Mouse (Mus musculus): ENCODE measurements around the gene Arhgap45. TPM values are rescaled to one million over a fixed set of nuclear protein-coding genes. Genes with fewer than 3 reads are reported as not detected.

Arhgap45 gene
- total and polyA plus RNA-seq, 2 experiments from 2014 or later, result 1.6 to 1.7 TPM

- Histone ChIP-seq H3K36me3 (ENCODE audit: insufficient read depth, low read length) (peaks cover 15% of the 10 kb centered on the region), H3K9ac (replicated peaks; ENCODE audit: low read length, poor library complexity, severe bottlenecking) (no peak overlapping the region), H3K27ac (ENCODE audit: low read depth, low read length) (no peak overlapping the region), H3K4me1 (ENCODE audit: insufficient read depth, low read length) (no peaks in the 10 kb centered on the region), H3K27me3 (ENCODE audit: insufficient read depth, low read length) (no peaks in the 10 kb centered on the region), H3K9me3 (ENCODE audit: low read length) (no peaks in the 10 kb centered on the region), H3K4me2 (ENCODE audit: low read depth, low read length, poor library complexity, severe bottlenecking) (no peak overlapping the region), H3K4me3 (ENCODE audit: low read depth, low read length) (no peak overlapping the region)
- ATAC-seq (ENCODE audit: low FRiP score) (no peak), DNase-seq (ENCODE audit: low spot score) (no peak)
- 84% methylated on average over 20 of the region's 20 CpGs for WGBS
- no peak for TF ChIP-seq CTCF (IDR thresholded peaks at IDR 0.05)
These were observed 56.4 kb downstream of the Arhgap45 start for GRCm38 (mm10) chr10:80072623-80073489.

- H3K9me3 ChIP-seq (ENCODE audit: low read length), result no peaks in the 10 kb centered on the region
- no peak overlapping the region for H3K27ac ChIP-seq (ENCODE audit: low read depth, low read length)
- peak; percentile 28 for DNase-seq (ENCODE audit: low spot score)
- 23% methylated on average over 28 of the region's 28 CpGs for WGBS
- H3K9ac ChIP-seq (replicated peaks; ENCODE audit: low read length, poor library complexity, severe bottlenecking), result no peak overlapping the region
- no peaks in the 10 kb centered on the region for H3K27me3 ChIP-seq (ENCODE audit: insufficient read depth, low read length)
- H3K4me2 ChIP-seq (ENCODE audit: low read depth, low read length, poor library complexity, severe bottlenecking), result no peak overlapping the region
- peaks cover 20% of the 10 kb centered on the region for H3K36me3 ChIP-seq (ENCODE audit: insufficient read depth, low read length)
- peak; percentile 29 for TF ChIP-seq CTCF (IDR thresholded peaks at IDR 0.05)
- H3K4me3 ChIP-seq (ENCODE audit: low read depth, low read length), result no peak overlapping the region
- no peaks in the 10 kb centered on the region for H3K4me1 ChIP-seq (ENCODE audit: insufficient read depth, low read length)
- no peak for ATAC-seq (ENCODE audit: low FRiP score)
These were observed 58.6 kb downstream of the Arhgap45 start for GRCm38 (mm10) chr10:80074813-80075601.

- Histone ChIP-seq H3K9me3 (ENCODE audit: low read length) (no peaks in the 10 kb centered on the region), H3K4me1 (ENCODE audit: insufficient read depth, low read length) (no peaks in the 10 kb centered on the region), H3K27me3 (ENCODE audit: insufficient read depth, low read length) (no peaks in the 10 kb centered on the region), H3K36me3 (ENCODE audit: insufficient read depth, low read length) (peaks cover 28% of the 10 kb centered on the region), H3K4me3 (ENCODE audit: low read depth, low read length) (no peak overlapping the region), H3K4me2 (ENCODE audit: low read depth, low read length, poor library complexity, severe bottlenecking) (no peak overlapping the region), H3K27ac (ENCODE audit: low read depth, low read length) (no peak overlapping the region), H3K9ac (replicated peaks; ENCODE audit: low read length, poor library complexity, severe bottlenecking) (no peak overlapping the region)
- 63% methylated on average over 1 of the region's 1 CpGs for WGBS
- DNase-seq (ENCODE audit: low spot score), result no peak
- no peak for ATAC-seq (ENCODE audit: low FRiP score)
- TF ChIP-seq CTCF (IDR thresholded peaks at IDR 0.05), result no peak
These were observed 59.5 kb downstream of the Arhgap45 start for GRCm38 (mm10) chr10:80075924-80076323.

- WGBS, result 94% methylated on average over 4 of the region's 4 CpGs
- no peak overlapping the region for H3K27ac ChIP-seq (ENCODE audit: low read depth, low read length)
- no peaks in the 10 kb centered on the region for H3K4me1 ChIP-seq (ENCODE audit: insufficient read depth, low read length)
- DNase-seq (ENCODE audit: low spot score), result no peak
- H3K4me3 ChIP-seq (ENCODE audit: low read depth, low read length), result no peak overlapping the region
- no peak overlapping the region for H3K9ac ChIP-seq (replicated peaks; ENCODE audit: low read length, poor library complexity, severe bottlenecking)
- TF ChIP-seq CTCF (IDR thresholded peaks at IDR 0.05), result no peak
- no peaks in the 10 kb centered on the region for H3K9me3 ChIP-seq (ENCODE audit: low read length)
- H3K4me2 ChIP-seq (ENCODE audit: low read depth, low read length, poor library complexity, severe bottlenecking), result no peak overlapping the region
- no peaks in the 10 kb centered on the region for H3K27me3 ChIP-seq (ENCODE audit: insufficient read depth, low read length)
- ATAC-seq (ENCODE audit: low FRiP score), result no peak
- H3K36me3 ChIP-seq (ENCODE audit: insufficient read depth, low read length), result peaks cover 33% of the 10 kb centered on the region
These were observed 59.9 kb downstream of the Arhgap45 start for GRCm38 (mm10) chr10:80076386-80076785.

GRCm38 (mm10) chr10:80077312-80077711, 60.9 kb downstream of the Arhgap45 start:
- Histone ChIP-seq H3K4me3 (ENCODE audit: low read depth, low read length) (no peak overlapping the region), H3K27me3 (ENCODE audit: insufficient read depth, low read length) (no peaks in the 10 kb centered on the region), H3K27ac (ENCODE audit: low read depth, low read length) (no peak overlapping the region), H3K36me3 (ENCODE audit: insufficient read depth, low read length) (peaks cover 35% of the 10 kb centered on the region), H3K4me1 (ENCODE audit: insufficient read depth, low read length) (no peaks in the 10 kb centered on the region), H3K9ac (replicated peaks; ENCODE audit: low read length, poor library complexity, severe bottlenecking) (no peak overlapping the region), H3K4me2 (ENCODE audit: low read depth, low read length, poor library complexity, severe bottlenecking) (no peak overlapping the region), H3K9me3 (ENCODE audit: low read length) (no peaks in the 10 kb centered on the region)
- TF ChIP-seq CTCF (IDR thresholded peaks at IDR 0.05), result no peak
- DNase-seq (ENCODE audit: low spot score) (no peak), ATAC-seq (ENCODE audit: low FRiP score) (no peak)
- WGBS, result 90% methylated on average over 5 of the region's 5 CpGs

GRCm38 (mm10) chr10:80078366-80078765, 61.9 kb downstream of the Arhgap45 start:
- H3K4me2 ChIP-seq (ENCODE audit: low read depth, low read length, poor library complexity, severe bottlenecking), result no peak overlapping the region
- peaks cover 43% of the 10 kb centered on the region for H3K36me3 ChIP-seq (ENCODE audit: insufficient read depth, low read length)
- ATAC-seq (ENCODE audit: low FRiP score) (no peak), DNase-seq (ENCODE audit: low spot score) (no peak)
- WGBS, result 81% methylated on average over 1 of the region's 1 CpGs
- H3K4me3 ChIP-seq (ENCODE audit: low read depth, low read length), result no peak overlapping the region
- no peak overlapping the region for H3K27ac ChIP-seq (ENCODE audit: low read depth, low read length)
- H3K9ac ChIP-seq (replicated peaks; ENCODE audit: low read length, poor library complexity, severe bottlenecking), result no peak overlapping the region
- no peaks in the 10 kb centered on the region for H3K9me3 ChIP-seq (ENCODE audit: low read length)
- H3K27me3 ChIP-seq (ENCODE audit: insufficient read depth, low read length), result no peaks in the 10 kb centered on the region
- no peak for TF ChIP-seq CTCF (IDR thresholded peaks at IDR 0.05)
- H3K4me1 ChIP-seq (ENCODE audit: insufficient read depth, low read length), result no peaks in the 10 kb centered on the region
